Mouse (Mus musculus): ENCODE results near the gene Zc3h7b.

Zc3h7b gene

GRCm38 (mm10) chr15:81845033-81845625 is 100.3 kb downstream of the Zc3h7b start:
- DNase-seq (ENCODE audit: extremely low spot score) = no peak

DNA sequence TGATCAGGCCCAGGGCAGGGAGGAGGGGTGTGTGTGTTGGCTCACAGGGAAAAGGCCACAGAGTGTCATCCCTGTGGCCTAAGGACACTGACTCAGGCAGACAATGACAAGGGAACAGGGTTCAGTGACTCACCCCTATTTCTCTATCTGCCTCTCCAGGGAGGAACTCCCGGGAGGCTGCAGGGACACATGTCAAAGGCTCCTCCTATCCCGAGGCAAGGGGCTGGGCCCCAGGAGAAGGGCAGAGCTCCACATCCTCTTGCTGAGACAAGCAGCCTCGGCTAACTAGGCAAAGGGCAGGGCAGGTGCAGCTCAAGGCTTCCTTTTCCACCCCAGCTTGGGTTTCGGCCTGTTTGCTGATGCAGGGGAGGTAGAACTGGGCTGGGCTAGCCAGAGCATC is 100.9 kb downstream of the Zc3h7b start:
- no peak for DNase-seq (ENCODE audit: extremely low spot score)

All from embryo, embryonic 9.5 days (tissue).